ENCODE assay signal across 7 mouse cellular contexts in the genomic region with DNA sequence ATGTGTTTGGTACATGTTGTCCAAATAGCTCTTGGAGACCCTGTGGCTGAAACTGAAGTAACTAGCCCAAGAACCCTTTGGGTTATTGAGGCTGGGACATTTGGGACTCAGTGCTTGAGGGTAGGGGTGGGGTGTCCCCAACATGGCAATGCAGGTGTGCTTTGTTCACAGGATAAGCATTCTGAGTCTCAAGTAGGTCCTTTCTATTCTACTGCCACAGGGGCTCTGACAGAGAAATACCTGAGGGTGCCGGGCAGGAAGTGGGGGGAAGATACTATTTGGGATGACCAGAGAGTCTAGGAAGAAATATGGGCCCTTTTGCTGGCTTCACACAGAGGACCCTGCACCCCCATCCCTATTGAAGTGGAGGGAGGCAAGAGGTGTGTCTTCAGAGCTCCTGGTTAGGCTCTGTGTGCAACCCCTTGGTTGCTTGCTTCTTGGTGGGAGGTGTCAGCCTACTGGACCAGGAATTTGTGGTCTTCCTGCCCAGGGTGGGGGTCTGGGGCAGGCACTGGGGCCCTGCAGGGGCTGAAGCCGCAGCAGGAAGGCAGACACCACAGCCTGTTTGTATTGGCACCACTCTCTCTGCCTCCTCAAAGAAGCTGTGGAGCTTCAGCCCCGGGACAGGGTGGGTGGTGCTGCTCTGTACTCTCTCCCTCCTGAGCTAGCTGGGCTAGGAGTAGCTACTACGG. TPM values are rescaled to one million over a fixed set of nuclear protein-coding genes. Genes with fewer than 3 reads are reported as not detected.
A peak's percentile ranks its signal among the peaks of the same experiment; 100 is the strongest.
DNase-seq lines count a peak whose midpoint lies in the region; ATAC-seq and TF ChIP-seq lines count a peak whose summit lies in the region.

No protein-coding gene starts in this region.

- H3K27ac ChIP-seq in embryonic facial prominence, embryonic 14.5 days (replicated peaks; ENCODE audit: low read depth, low read length) = peak overlapping the region; percentile 93
- peak overlapping the region; percentile 97 for H3K27ac ChIP-seq in intestine, embryonic 16.5 days (ENCODE audit: low read length)
- H3K27ac ChIP-seq in small intestine, adult 2 months (ENCODE audit: insufficient read depth, low read depth, low read length) = peak overlapping the region; percentile 72; the same call in 1 of the 2 replicates
- H3K27ac ChIP-seq in forebrain, embryonic 14.5 days (ENCODE audit: low read depth, low read length) = no peak overlapping the region

- no peak for TF ChIP-seq POLR2A in small intestine, adult 2 months (IDR thresholded peaks at IDR 0.05; ENCODE audit: low read depth, low read length)

- peaks cover 85% of the 10 kb centered on the region for H3K4me1 ChIP-seq in megakaryocyte, embryonic 14.5 days
- peaks cover 43% of the 10 kb centered on the region for H3K4me1 ChIP-seq in embryonic facial prominence, embryonic 14.5 days (ENCODE audit: control insufficient read depth, insufficient read depth, low read length)
- peaks cover 59% of the 10 kb centered on the region for H3K4me1 ChIP-seq in intestine, embryonic 16.5 days (ENCODE audit: control insufficient read depth, insufficient read depth, low read length)
- H3K4me1 ChIP-seq in small intestine, adult 2 months (ENCODE audit: control insufficient read depth, insufficient read depth, insufficient read length, low read length) = peaks cover 35% of the 10 kb centered on the region
- peaks cover 19% of the 10 kb centered on the region for H3K4me1 ChIP-seq in forebrain, embryonic 14.5 days (ENCODE audit: control insufficient read depth, insufficient read depth, low read length)

- 46% methylated on average over 4 of the region's 4 CpGs for WGBS in embryonic facial prominence, embryonic 14.5 days
- WGBS in intestine, embryonic 16.5 days = 36% methylated on average over 4 of the region's 4 CpGs
- 45% methylated on average over 4 of the region's 4 CpGs for WGBS in small intestine, adult 2 months
- WGBS in forebrain, embryonic 14.5 days = 78% methylated on average over 4 of the region's 4 CpGs

- no peaks in the 10 kb centered on the region for H3K27me3 ChIP-seq in megakaryocyte, embryonic 14.5 days (replicated peaks)
- H3K27me3 ChIP-seq in embryonic facial prominence, embryonic 14.5 days (replicated peaks; ENCODE audit: control insufficient read depth, insufficient read depth, low read length) = peaks cover 16% of the 10 kb centered on the region
- H3K27me3 ChIP-seq in intestine, embryonic 16.5 days (replicated peaks; ENCODE audit: control insufficient read depth, insufficient read depth, low read length) = peaks cover 16% of the 10 kb centered on the region; the same call in 1 of the 2 replicates
- peaks cover 14% of the 10 kb centered on the region for H3K27me3 ChIP-seq in small intestine, adult 2 months (ENCODE audit: control insufficient read depth, insufficient read depth, low read length)
- H3K27me3 ChIP-seq in forebrain, embryonic 14.5 days (replicated peaks; ENCODE audit: control insufficient read depth, insufficient read depth, low read length) = no peaks in the 10 kb centered on the region

- peaks cover 36% of the 10 kb centered on the region for H3K36me3 ChIP-seq in megakaryocyte, embryonic 14.5 days (replicated peaks; ENCODE audit: low read length)
- H3K36me3 ChIP-seq in embryonic facial prominence, embryonic 14.5 days (ENCODE audit: control insufficient read depth, insufficient read depth, low read length) = peaks cover 2% of the 10 kb centered on the region; the same call in 1 of the 2 replicates
- no peaks in the 10 kb centered on the region for H3K36me3 ChIP-seq in intestine, embryonic 16.5 days (ENCODE audit: control insufficient read depth, insufficient read depth, low read length)
- H3K36me3 ChIP-seq in small intestine, adult 2 months (ENCODE audit: control insufficient read depth, insufficient read depth, low read length) = peaks cover 2% of the 10 kb centered on the region; the same call in 1 of the 2 replicates
- peaks cover 3% of the 10 kb centered on the region for H3K36me3 ChIP-seq in forebrain, embryonic 14.5 days (ENCODE audit: control insufficient read depth, insufficient read depth, low read length)

- ATAC-seq in megakaryocyte, adult 5-6 weeks (ENCODE audit: poor library complexity, severe bottlenecking) = no peak
- ATAC-seq in embryonic facial prominence, embryonic 14.5 days (ENCODE audit: low read depth) = peak; percentile 5; the same call in 1 of the 2 replicates
- no peak for ATAC-seq in intestine, embryonic 16.5 days
- ATAC-seq in forebrain, embryonic 14.5 days = no peak

- H3K4me2 ChIP-seq in embryonic facial prominence, embryonic 14.5 days (ENCODE audit: low read depth, low read length) = peak overlapping the region; percentile 93
- H3K4me2 ChIP-seq in intestine, embryonic 16.5 days (ENCODE audit: low read depth, low read length) = peak overlapping the region; percentile 93
- no peak overlapping the region for H3K4me2 ChIP-seq in forebrain, embryonic 14.5 days (ENCODE audit: low read length)

- H3K9ac ChIP-seq in embryonic facial prominence, embryonic 14.5 days (ENCODE audit: low read depth, low read length) = peak overlapping the region; percentile 28
- H3K9ac ChIP-seq in intestine, embryonic 16.5 days (ENCODE audit: low read depth, low read length) = peak overlapping the region; percentile 61
- no peak overlapping the region for H3K9ac ChIP-seq in forebrain, embryonic 14.5 days (ENCODE audit: low read length)

- peak overlapping the region; percentile 97 for H3K4me3 ChIP-seq in megakaryocyte, embryonic 14.5 days (replicated peaks)
- H3K4me3 ChIP-seq in embryonic facial prominence, embryonic 14.5 days (ENCODE audit: low read depth, low read length) = no peak overlapping the region
- peak overlapping the region; percentile 88; the same call in 1 of the 2 replicates for H3K4me3 ChIP-seq in intestine, embryonic 16.5 days (ENCODE audit: low read length)
- no peak overlapping the region for H3K4me3 ChIP-seq in small intestine, adult 2 months (ENCODE audit: low read depth, low read length)
- H3K4me3 ChIP-seq in forebrain, embryonic 14.5 days (ENCODE audit: low read depth, low read length) = no peak overlapping the region

- H3K9me3 ChIP-seq in megakaryocyte, embryonic 14.5 days = no peaks in the 10 kb centered on the region
- H3K9me3 ChIP-seq in embryonic facial prominence, embryonic 14.5 days (ENCODE audit: control insufficient read depth, low read length) = no peaks in the 10 kb centered on the region
- H3K9me3 ChIP-seq in intestine, embryonic 16.5 days (ENCODE audit: control insufficient read depth, low read length) = no peaks in the 10 kb centered on the region
- H3K9me3 ChIP-seq in forebrain, embryonic 14.5 days (replicated peaks; ENCODE audit: control insufficient read depth, low read length) = no peaks in the 10 kb centered on the region

- peak; percentile 84 for DNase-seq in embryonic facial prominence, embryonic 14.5 days (ENCODE audit: low spot score)
- DNase-seq in forebrain, embryonic 14.5 days (ENCODE audit: low spot score) = no peak
- DNase-seq in adrenal gland, adult (ENCODE audit: inconsistent age in 2 of 2, low spot score in 1 of 2) = no peak

- TF ChIP-seq CTCF in small intestine, adult 2 months (IDR thresholded peaks at IDR 0.05; ENCODE audit: extremely low read depth, insufficient read length, insufficient replicate concordance, low read depth, low read length) = no peak

RNA-seq across cellular contexts. Expression of a gene that starts 2.7 kb away (rescaled TPM):
- 53.2 and 54.8 TPM in 2 replicates for polyA plus RNA-seq in megakaryocyte, embryonic 14.5 days (2012; ENCODE audit: insufficient read depth, low replicate concordance)
- 1.4 and 1.5 TPM in 2 replicates for total RNA-seq in megakaryocyte, adult 5-6 weeks (2015)
- 1.9 and 3.3 TPM in 2 replicates for total RNA-seq in megakaryocyte, adult 5-6 weeks (2017)
- 85.1 and 86.2 TPM in 2 replicates for polyA plus RNA-seq in embryonic facial prominence, embryonic 14.5 days (2014; fragmentation: Nextera tagmentation; extraction: Ambion mirVana)
- polyA plus RNA-seq in intestine, embryonic 16.5 days (2015; fragmentation: Nextera tagmentation; extraction: Ambion mirVana) = 58.2 and 59.2 TPM in 2 replicates
- 15.7 and 16.1 TPM in 2 replicates for polyA plus RNA-seq in small intestine, adult 2 months (2012; rRNA removed)
- polyA plus RNA-seq in forebrain, embryonic 14.5 days (2014; fragmentation: Nextera tagmentation; extraction: Ambion mirVana) = 29.9 and 30.9 TPM in 2 replicates

RNA-seq across cellular contexts. Expression of a gene that starts 2.8 kb away (rescaled TPM):
- polyA plus RNA-seq in megakaryocyte, embryonic 14.5 days (2012; ENCODE audit: insufficient read depth, low replicate concordance) = 49.6 and 150 TPM in 2 replicates
- 16.6 and 24.0 TPM in 2 replicates for total RNA-seq in megakaryocyte, adult 5-6 weeks (2015)
- total RNA-seq in megakaryocyte, adult 5-6 weeks (2017) = 17.9 and 27.6 TPM in 2 replicates
- 59.3 and 65.2 TPM in 2 replicates for polyA plus RNA-seq in embryonic facial prominence, embryonic 14.5 days (2014; fragmentation: Nextera tagmentation; extraction: Ambion mirVana)
- polyA plus RNA-seq in intestine, embryonic 16.5 days (2015; fragmentation: Nextera tagmentation; extraction: Ambion mirVana) = 50.9 and 57.1 TPM in 2 replicates
- polyA plus RNA-seq in small intestine, adult 2 months (2012; rRNA removed) = 29.9 and 30.2 TPM in 2 replicates
- 72.2 and 79.3 TPM in 2 replicates for polyA plus RNA-seq in forebrain, embryonic 14.5 days (2014; fragmentation: Nextera tagmentation; extraction: Ambion mirVana)

RNA-seq across cellular contexts. Expression of a gene that starts 10.5 kb away (rescaled TPM):
- 56.1 and 168 TPM in 2 replicates for polyA plus RNA-seq in megakaryocyte, embryonic 14.5 days (2012; ENCODE audit: insufficient read depth, low replicate concordance)
- total RNA-seq in megakaryocyte, adult 5-6 weeks (2015) = 13.3 and 16.8 TPM in 2 replicates
- total RNA-seq in megakaryocyte, adult 5-6 weeks (2017) = 21.6 and 26.4 TPM in 2 replicates
- 54.9 and 60.7 TPM in 2 replicates for polyA plus RNA-seq in embryonic facial prominence, embryonic 14.5 days (2014; fragmentation: Nextera tagmentation; extraction: Ambion mirVana)
- polyA plus RNA-seq in intestine, embryonic 16.5 days (2015; fragmentation: Nextera tagmentation; extraction: Ambion mirVana) = 30.6 and 30.8 TPM in 2 replicates
- 209 and 414 TPM in 2 replicates for polyA plus RNA-seq in small intestine, adult 2 months (2012; rRNA removed)
- 56.8 and 60.4 TPM in 2 replicates for polyA plus RNA-seq in forebrain, embryonic 14.5 days (2014; fragmentation: Nextera tagmentation; extraction: Ambion mirVana)

RNA-seq across cellular contexts. Expression of a gene that starts 16.8 kb away (rescaled TPM):
- 19.4 and 29.4 TPM in 2 replicates for polyA plus RNA-seq in megakaryocyte, embryonic 14.5 days (2012; ENCODE audit: insufficient read depth, low replicate concordance)
- 1.6 and 1.8 TPM in 2 replicates for total RNA-seq in megakaryocyte, adult 5-6 weeks (2015)
- 1.5 and 2.0 TPM in 2 replicates for total RNA-seq in megakaryocyte, adult 5-6 weeks (2017)
- polyA plus RNA-seq in embryonic facial prominence, embryonic 14.5 days (2014; fragmentation: Nextera tagmentation; extraction: Ambion mirVana) = 6.6 and 10.3 TPM in 2 replicates
- 19.3 and 21.0 TPM in 2 replicates for polyA plus RNA-seq in intestine, embryonic 16.5 days (2015; fragmentation: Nextera tagmentation; extraction: Ambion mirVana)
- 32.6 and 57.1 TPM in 2 replicates for polyA plus RNA-seq in small intestine, adult 2 months (2012; rRNA removed)
- 3.0 and 4.3 TPM in 2 replicates for polyA plus RNA-seq in forebrain, embryonic 14.5 days (2014; fragmentation: Nextera tagmentation; extraction: Ambion mirVana)

RNA-seq across cellular contexts. Expression of a gene that starts 22.7 kb away (rescaled TPM):
- polyA plus RNA-seq in megakaryocyte, embryonic 14.5 days (2012; ENCODE audit: insufficient read depth, low replicate concordance) = 230 and 314 TPM in 2 replicates
- total RNA-seq in megakaryocyte, adult 5-6 weeks (2015) = 31.2 and 34.5 TPM in 2 replicates
- 9.1 and 12.3 TPM in 2 replicates for total RNA-seq in megakaryocyte, adult 5-6 weeks (2017)
- polyA plus RNA-seq in embryonic facial prominence, embryonic 14.5 days (2014; fragmentation: Nextera tagmentation; extraction: Ambion mirVana) = 16.9 and 20.4 TPM in 2 replicates
- polyA plus RNA-seq in intestine, embryonic 16.5 days (2015; fragmentation: Nextera tagmentation; extraction: Ambion mirVana) = 45.5 and 45.7 TPM in 2 replicates
- 86.0 and 319 TPM in 2 replicates for polyA plus RNA-seq in small intestine, adult 2 months (2012; rRNA removed)
- 16.3 and 20.5 TPM in 2 replicates for polyA plus RNA-seq in forebrain, embryonic 14.5 days (2014; fragmentation: Nextera tagmentation; extraction: Ambion mirVana)

Comparison
In these comparisons a context has a peak if more than half of its experiments do, and no peak if none do; other contexts are left out.
1. H3K4me3 ChIP-seq: peak in megakaryocyte, embryonic 14.5 days (single experiment) and intestine, embryonic 16.5 days (single experiment); none in embryonic facial prominence, embryonic 14.5 days (single experiment), small intestine, adult 2 months (single experiment) and forebrain, embryonic 14.5 days (single experiment).